Mouse (Mus musculus): ENCODE data around the gene Suv39h1. TPM values are rescaled to one million over a fixed set of nuclear protein-coding genes. Genes with fewer than 3 reads are reported as not detected.
"Not testable (repeated sequence)": the region's sequence is repeated elsewhere in the genome, so short reads cannot be mapped to it uniquely, and the experiment has no call there.

Suv39h1 gene
- polyA plus RNA-seq, 1 experiment from 2014 or later, result 88.3 TPM

DNA sequence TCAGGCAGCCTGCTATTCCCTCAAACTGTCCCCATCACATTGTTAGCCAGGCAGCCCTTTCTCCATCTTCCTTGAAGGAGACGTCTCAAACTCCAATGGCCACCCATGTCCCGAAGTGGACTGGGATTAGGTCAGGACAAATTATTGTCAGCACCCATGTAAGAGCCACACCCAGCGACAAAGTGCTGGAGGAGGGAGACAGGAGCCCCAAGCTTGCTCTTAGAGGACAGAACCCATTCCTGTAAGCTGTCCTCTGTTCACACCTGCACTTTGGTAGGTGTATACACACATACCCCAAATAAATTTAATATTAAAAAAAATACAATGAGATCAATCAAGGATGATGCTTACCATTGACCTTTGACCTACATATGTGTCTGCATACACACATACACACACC lies 544 bp upstream of the Suv39h1 start:
- peak overlapping the region; percentile 39; the same call in 1 of the 2 replicates for H3K9ac ChIP-seq (replicated peaks; ENCODE audit: low read length)
- no peaks in the 10 kb centered on the region for H3K9me3 ChIP-seq (replicated peaks; ENCODE audit: control insufficient read depth, low read length)
- peak; percentile 57 for ATAC-seq (replicated peaks; ENCODE audit: insufficient number of reproducible peaks, low FRiP score, low TSS enrichment, low read depth)
- no peaks in the 10 kb centered on the region for H3K36me3 ChIP-seq (replicated peaks; ENCODE audit: control insufficient read depth, insufficient read depth, low read depth, low read length)
- peak overlapping the region; percentile 40 for H3K4me2 ChIP-seq (ENCODE audit: low read depth, low read length)
- DNase-seq (ENCODE audit: low spot score), result no peak
- peak overlapping the region; percentile 28 for H3K4me3 ChIP-seq (ENCODE audit: low read depth, low read length)
- H3K27me3 ChIP-seq (ENCODE audit: control insufficient read depth, insufficient read depth, low read length), result no peaks in the 10 kb centered on the region
- no peak overlapping the region for H3K27ac ChIP-seq (replicated peaks; ENCODE audit: low read depth, low read length)
- H3K4me1 ChIP-seq (ENCODE audit: control insufficient read depth, insufficient read depth, low read length), result no peaks in the 10 kb centered on the region
- WGBS, result 22% methylated on average over 3 of the region's 3 CpGs

DNA sequence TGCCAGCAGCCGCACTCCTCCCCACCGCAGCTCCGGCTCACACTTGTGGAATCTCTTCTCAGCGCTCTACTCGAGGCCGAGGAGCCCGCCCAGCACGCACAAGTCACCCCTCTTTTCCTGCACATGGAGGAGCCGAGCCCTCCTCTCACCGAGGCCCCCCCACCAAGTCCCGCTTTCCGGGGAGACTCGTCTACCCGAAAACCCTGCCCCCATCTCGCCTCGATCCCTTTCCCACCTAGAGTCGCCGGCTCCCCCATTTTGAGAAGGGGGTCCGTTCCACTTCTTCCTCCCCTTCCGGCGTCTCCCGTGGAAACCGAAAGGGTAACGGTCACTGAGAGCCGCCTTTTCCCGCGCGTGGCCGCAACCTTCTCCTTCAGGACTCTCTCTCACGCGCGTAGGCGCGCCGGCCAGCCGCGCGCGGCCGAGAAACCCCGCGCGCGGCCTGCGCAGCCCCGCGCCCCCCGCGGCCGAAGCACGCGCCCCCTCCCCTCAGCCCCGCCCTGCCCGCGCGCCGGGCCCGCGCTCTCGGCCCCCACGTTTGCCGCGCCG lies 605 bp downstream of the Suv39h1 start:
- Histone ChIP-seq H3K4me1 (ENCODE audit: control insufficient read depth, insufficient read depth, low read length) (no peaks in the 10 kb centered on the region), H3K4me2 (ENCODE audit: low read depth, low read length) (peak overlapping the region; percentile 32), H3K9ac (replicated peaks; ENCODE audit: low read length) (peak overlapping the region; percentile 73), H3K27ac (replicated peaks; ENCODE audit: low read depth, low read length) (peak overlapping the region; percentile 86), H3K4me3 (ENCODE audit: low read depth, low read length) (peak overlapping the region; percentile 56), H3K27me3 (ENCODE audit: control insufficient read depth, insufficient read depth, low read length) (no peaks in the 10 kb centered on the region), H3K36me3 (replicated peaks; ENCODE audit: control insufficient read depth, insufficient read depth, low read depth, low read length) (no peaks in the 10 kb centered on the region; the same call in 1 of the 2 replicates), H3K9me3 (replicated peaks; ENCODE audit: control insufficient read depth, low read length) (no peaks in the 10 kb centered on the region)
- DNase-seq (ENCODE audit: low spot score), result peak; percentile 41
- no peak for ATAC-seq (replicated peaks; ENCODE audit: insufficient number of reproducible peaks, low FRiP score, low TSS enrichment, low read depth)
- 21% methylated on average over 59 of the region's 64 CpGs for WGBS

DNA sequence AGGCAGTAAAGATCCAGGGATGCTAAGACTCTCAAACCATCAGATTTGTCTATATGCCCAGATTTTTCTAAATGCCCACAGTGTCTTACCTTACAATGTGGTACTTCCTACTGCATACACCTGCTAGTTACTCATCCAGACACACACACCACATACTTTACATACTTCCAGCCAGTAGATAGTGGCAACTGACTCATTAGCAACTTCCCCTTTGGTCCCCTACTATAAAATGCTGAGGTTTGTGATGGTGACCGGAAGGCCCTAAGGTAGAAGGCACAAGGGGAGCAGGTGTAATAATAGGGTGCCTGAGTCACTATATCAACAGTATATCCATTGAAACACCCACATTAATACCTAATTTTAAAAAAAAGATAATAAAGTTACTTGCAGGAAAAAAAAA lies 5.4 kb downstream of the Suv39h1 start:
- Histone ChIP-seq H3K27me3 (ENCODE audit: control insufficient read depth, insufficient read depth, low read length) (no peaks in the 10 kb centered on the region), H3K9ac (replicated peaks; ENCODE audit: low read length) (no peak overlapping the region), H3K4me2 (ENCODE audit: low read depth, low read length) (no peak overlapping the region), H3K9me3 (replicated peaks; ENCODE audit: control insufficient read depth, low read length) (no peaks in the 10 kb centered on the region), H3K27ac (replicated peaks; ENCODE audit: low read depth, low read length) (no peak overlapping the region), H3K36me3 (replicated peaks; ENCODE audit: control insufficient read depth, insufficient read depth, low read depth, low read length) (no peaks in the 10 kb centered on the region; the same call in 1 of the 2 replicates), H3K4me1 (ENCODE audit: control insufficient read depth, insufficient read depth, low read length) (no peaks in the 10 kb centered on the region), H3K4me3 (ENCODE audit: low read depth, low read length) (no peak overlapping the region)
- no peak for ATAC-seq (replicated peaks; ENCODE audit: insufficient number of reproducible peaks, low FRiP score, low TSS enrichment, low read depth)
- 100% methylated on average over 1 of the region's 1 CpGs for WGBS
- DNase-seq (ENCODE audit: low spot score), result no peak

DNA sequence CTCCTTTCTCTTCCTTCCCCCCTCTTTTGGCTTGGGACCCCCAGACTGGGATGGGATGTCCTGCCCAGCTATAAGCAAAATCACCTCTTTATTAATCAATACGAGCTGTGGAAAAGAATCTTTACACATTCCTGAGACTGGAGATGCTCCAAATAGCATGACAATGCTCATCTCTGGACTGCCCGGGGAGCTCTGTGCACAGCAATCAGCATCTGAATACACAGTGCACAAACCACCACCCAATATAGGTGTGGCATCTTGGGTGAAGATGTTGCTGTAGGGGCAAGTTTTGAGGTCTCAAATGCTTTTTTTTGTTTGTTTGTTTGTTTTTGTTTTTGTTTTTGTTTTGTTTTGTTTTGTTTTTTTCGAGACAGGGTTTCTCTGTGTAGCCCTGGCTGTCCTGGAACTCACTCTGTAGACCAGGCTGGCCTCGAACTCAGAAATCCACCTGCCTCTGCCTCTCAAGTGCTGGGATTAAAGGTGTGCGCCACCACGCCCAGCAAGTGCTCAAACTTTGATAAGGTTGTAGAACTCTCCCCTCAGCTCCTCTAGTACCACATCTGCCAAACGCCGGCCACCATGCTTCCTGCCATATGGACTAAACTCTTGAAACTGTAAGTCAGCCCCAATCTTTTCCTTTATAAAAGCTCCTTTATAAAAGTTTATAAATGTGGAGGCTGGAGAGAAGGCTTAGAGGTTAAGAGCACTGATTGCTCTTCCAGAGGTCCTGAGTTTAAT lies 23.3 kb downstream of the Suv39h1 start:
- WGBS, result 83% methylated on average over 7 of the region's 8 CpGs
- DNase-seq (ENCODE audit: low spot score), result not testable (repeated sequence)

DNA sequence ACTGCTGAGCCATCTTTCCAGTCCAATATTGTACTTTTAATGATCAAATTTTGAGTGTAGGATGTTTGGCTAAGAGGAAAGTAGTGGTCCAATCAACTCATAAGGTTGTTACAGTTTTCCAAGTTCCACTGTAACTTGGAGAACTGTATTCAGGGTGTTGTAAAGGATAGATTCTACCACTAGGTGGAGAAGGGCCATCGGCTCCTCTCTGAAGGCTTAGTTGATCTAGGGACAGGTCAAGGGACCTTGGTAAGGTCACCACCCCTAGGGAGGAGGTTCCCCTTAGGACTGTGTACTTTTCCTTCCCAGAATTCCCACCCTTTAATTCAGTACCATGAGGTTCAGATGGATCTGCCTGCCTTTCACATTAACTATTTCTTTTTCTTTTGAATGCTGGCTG lies 41.6 kb downstream of the Suv39h1 start:
- Histone ChIP-seq H3K4me1 (ENCODE audit: control insufficient read depth, insufficient read depth, low read length) (no peaks in the 10 kb centered on the region), H3K9me3 (replicated peaks; ENCODE audit: control insufficient read depth, low read length) (no peaks in the 10 kb centered on the region), H3K27me3 (ENCODE audit: control insufficient read depth, insufficient read depth, low read length) (no peaks in the 10 kb centered on the region), H3K4me2 (ENCODE audit: low read depth, low read length) (no peak overlapping the region), H3K27ac (replicated peaks; ENCODE audit: low read depth, low read length) (no peak overlapping the region), H3K36me3 (replicated peaks; ENCODE audit: control insufficient read depth, insufficient read depth, low read depth, low read length) (no peaks in the 10 kb centered on the region), H3K9ac (replicated peaks; ENCODE audit: low read length) (no peak overlapping the region), H3K4me3 (ENCODE audit: low read depth, low read length) (no peak overlapping the region)
- ATAC-seq (replicated peaks; ENCODE audit: insufficient number of reproducible peaks, low FRiP score, low TSS enrichment, low read depth), result no peak
- no peak for DNase-seq (ENCODE audit: low spot score)
- 44% methylated on average over 1 of the region's 1 CpGs for WGBS

More for the DNA sequence above, 23.3 kb downstream of the Suv39h1 start:
- not testable (repeated sequence) for H3K27me3 ChIP-seq (ENCODE audit: control insufficient read depth, insufficient read depth, low read length); ATAC-seq (replicated peaks; ENCODE audit: insufficient number of reproducible peaks, low FRiP score, low TSS enrichment, low read depth); H3K9ac ChIP-seq (replicated peaks; ENCODE audit: low read length); H3K36me3 ChIP-seq (replicated peaks; ENCODE audit: control insufficient read depth, insufficient read depth, low read depth, low read length); H3K27ac ChIP-seq (replicated peaks; ENCODE audit: low read depth, low read length); H3K4me1 ChIP-seq (ENCODE audit: control insufficient read depth, insufficient read depth, low read length); H3K9me3 ChIP-seq (replicated peaks; ENCODE audit: control insufficient read depth, low read length); H3K4me2 ChIP-seq (ENCODE audit: low read depth, low read length); H3K4me3 ChIP-seq (ENCODE audit: low read depth, low read length)

DNA sequence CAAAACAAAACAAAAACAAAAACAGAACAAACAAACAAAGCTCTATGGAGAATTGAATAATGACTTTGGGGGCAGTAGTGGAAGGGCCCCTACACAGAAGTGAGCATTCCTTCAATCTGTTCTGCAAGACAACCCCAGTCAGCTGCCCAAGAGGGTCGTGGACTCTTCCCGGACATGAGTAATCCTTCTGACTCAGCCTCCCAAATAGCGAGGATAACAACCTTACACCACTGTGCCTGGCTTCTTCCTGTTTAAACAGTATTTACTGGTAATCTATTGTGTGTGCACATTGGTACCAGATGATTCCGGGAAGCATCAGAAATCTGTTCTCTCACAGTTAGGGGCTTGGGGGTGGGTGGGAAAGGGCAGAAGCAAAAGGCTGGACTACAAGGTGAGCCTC lies 47.7 kb downstream of the Suv39h1 start:
- no peak for ATAC-seq (replicated peaks; ENCODE audit: insufficient number of reproducible peaks, low FRiP score, low TSS enrichment, low read depth)
- DNase-seq (ENCODE audit: low spot score), result no peak
- Histone ChIP-seq H3K27ac (replicated peaks; ENCODE audit: low read depth, low read length) (no peak overlapping the region), H3K27me3 (ENCODE audit: control insufficient read depth, insufficient read depth, low read length) (no peaks in the 10 kb centered on the region), H3K9ac (replicated peaks; ENCODE audit: low read length) (no peak overlapping the region), H3K4me2 (ENCODE audit: low read depth, low read length) (no peak overlapping the region), H3K4me1 (ENCODE audit: control insufficient read depth, insufficient read depth, low read length) (no peaks in the 10 kb centered on the region), H3K4me3 (ENCODE audit: low read depth, low read length) (no peak overlapping the region), H3K9me3 (replicated peaks; ENCODE audit: control insufficient read depth, low read length) (no peaks in the 10 kb centered on the region), H3K36me3 (replicated peaks; ENCODE audit: control insufficient read depth, insufficient read depth, low read depth, low read length) (no peaks in the 10 kb centered on the region)
- 77% methylated on average over 4 of the region's 4 CpGs for WGBS

DNA sequence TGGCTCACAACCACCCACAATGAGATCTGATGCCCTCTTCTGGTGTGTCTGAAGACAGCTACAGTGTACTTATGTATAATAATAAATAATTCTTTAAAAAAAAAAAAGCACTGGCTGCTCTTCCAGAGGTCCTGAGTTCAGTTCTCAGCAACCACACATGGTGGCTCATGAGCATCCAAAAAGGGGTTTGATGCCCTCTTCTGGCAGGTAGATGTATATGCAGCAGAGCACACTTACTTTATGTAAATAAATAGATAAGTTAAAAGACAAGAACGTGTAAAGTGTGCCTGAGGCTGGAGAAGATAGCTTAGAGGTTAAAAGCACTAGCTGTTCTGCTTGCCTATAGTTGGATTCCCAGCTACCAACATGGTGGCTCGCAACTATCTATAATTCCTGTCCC lies 49.8 kb downstream of the Suv39h1 start:
- WGBS, result 74% methylated on average over 2 of the region's 2 CpGs
- no peak for ATAC-seq (replicated peaks; ENCODE audit: insufficient number of reproducible peaks, low FRiP score, low TSS enrichment, low read depth)
- no peak overlapping the region for H3K27ac ChIP-seq (replicated peaks; ENCODE audit: low read depth, low read length)

DNA sequence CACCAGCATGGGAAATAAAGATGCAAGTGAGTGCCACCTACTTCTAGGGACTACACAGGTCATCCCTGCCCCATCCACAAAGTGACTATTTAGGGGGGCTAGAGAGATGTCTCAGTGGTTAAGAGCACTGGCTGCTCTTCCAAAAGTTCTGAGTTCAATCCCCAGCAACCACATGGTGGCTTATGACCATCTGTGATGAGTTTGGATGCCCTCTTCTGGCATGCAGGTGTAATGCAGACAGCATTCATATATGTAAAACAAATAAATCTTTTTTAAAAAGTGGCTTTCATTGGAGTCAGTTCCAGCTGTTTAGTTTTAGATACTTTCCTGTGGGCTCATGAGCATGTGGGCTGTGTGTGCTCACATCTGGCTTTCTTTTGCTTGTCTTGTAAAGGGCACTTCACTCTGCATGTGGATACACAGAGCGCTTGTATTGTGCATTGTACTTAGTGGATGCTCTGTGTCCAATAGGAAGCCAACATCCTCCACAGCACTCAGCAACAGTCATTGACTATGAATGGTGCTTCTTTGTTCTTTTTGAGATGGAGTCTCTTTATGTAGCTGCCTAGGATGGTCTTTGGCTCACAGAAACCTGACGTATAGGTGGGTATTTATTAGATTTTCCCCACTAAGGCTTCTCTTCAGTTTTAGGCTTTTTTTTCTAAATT lies 54.3 kb downstream of the Suv39h1 start:
- H3K9ac ChIP-seq (replicated peaks; ENCODE audit: low read length), result no peak overlapping the region
- WGBS, result 78% methylated on average over 2 of the region's 2 CpGs
- no peak overlapping the region for H3K4me2 ChIP-seq (ENCODE audit: low read depth, low read length)
- H3K4me1 ChIP-seq (ENCODE audit: control insufficient read depth, insufficient read depth, low read length), result no peaks in the 10 kb centered on the region
- no peak for ATAC-seq (replicated peaks; ENCODE audit: insufficient number of reproducible peaks, low FRiP score, low TSS enrichment, low read depth)
- H3K4me3 ChIP-seq (ENCODE audit: low read depth, low read length), result no peak overlapping the region
- no peaks in the 10 kb centered on the region for H3K27me3 ChIP-seq (ENCODE audit: control insufficient read depth, insufficient read depth, low read length)
- H3K9me3 ChIP-seq (replicated peaks; ENCODE audit: control insufficient read depth, low read length), result no peaks in the 10 kb centered on the region
- H3K36me3 ChIP-seq (replicated peaks; ENCODE audit: control insufficient read depth, insufficient read depth, low read depth, low read length), result no peaks in the 10 kb centered on the region
- no peak overlapping the region for H3K27ac ChIP-seq (replicated peaks; ENCODE audit: low read depth, low read length)
- no peak for DNase-seq (ENCODE audit: low spot score)

More for the DNA sequence above, 49.8 kb downstream of the Suv39h1 start:
- H3K9ac ChIP-seq (replicated peaks; ENCODE audit: low read length), result no peak overlapping the region
- no peaks in the 10 kb centered on the region for H3K36me3 ChIP-seq (replicated peaks; ENCODE audit: control insufficient read depth, insufficient read depth, low read depth, low read length)
- H3K4me1 ChIP-seq (ENCODE audit: control insufficient read depth, insufficient read depth, low read length), result no peaks in the 10 kb centered on the region
- DNase-seq (ENCODE audit: low spot score), result no peak
- no peak overlapping the region for H3K4me2 ChIP-seq (ENCODE audit: low read depth, low read length)
- no peak overlapping the region for H3K4me3 ChIP-seq (ENCODE audit: low read depth, low read length)
- no peaks in the 10 kb centered on the region for H3K9me3 ChIP-seq (replicated peaks; ENCODE audit: control insufficient read depth, low read length)
- no peaks in the 10 kb centered on the region for H3K27me3 ChIP-seq (ENCODE audit: control insufficient read depth, insufficient read depth, low read length)
